Mouse (Mus musculus): ENCODE measurements at regions not wholly inside any gene's neighbourhood (a gene's known extent, or its start where the extent isn't known, plus 50 kb on each side); places are given as distances from the start of the nearest gene placed in this dataset.

GRCm38 (mm10) chr9:61222212-61223003 lies 149.8 kb upstream of the Tle3 start:
- in situ Hi-C loops (cut with MseI, MboI) = no loop called here

- in situ Hi-C loops (cut with MseI, MboI) = no loop called here
Observed at GRCm38 (mm10) chr9:61225020-61225652, 147.0 kb upstream of the Tle3 start.

- in situ Hi-C loops (cut with MseI, MboI) = no loop called here
Observed at GRCm38 (mm10) chr9:61225882-61226281, 146.3 kb upstream of the Tle3 start.

GRCm38 (mm10) chr9:61226596-61227384 lies 145.4 kb upstream of the Tle3 start:
- in situ Hi-C loops (cut with MseI, MboI) = no loop called here

GRCm38 (mm10) chr9:61227492-61228229 lies 144.5 kb upstream of the Tle3 start:
- in situ Hi-C loops (cut with MseI, MboI) = no loop called here

GRCm38 (mm10) chr9:61228230-61228631 lies 143.9 kb upstream of the Tle3 start:
- in situ Hi-C loops (cut with MseI, MboI) = no loop called here

GRCm38 (mm10) chr9:61230306-61230705 lies 141.9 kb upstream of the Tle3 start:
- in situ Hi-C loops (cut with MseI, MboI) = no loop called here

GRCm38 (mm10) chr9:61232630-61233029 lies 139.5 kb upstream of the Tle3 start:
- in situ Hi-C loops (cut with MseI, MboI) = no loop called here

GRCm38 (mm10) chr9:61233251-61233650 lies 138.9 kb upstream of the Tle3 start:
- in situ Hi-C loops (cut with MseI, MboI) = no loop called here

GRCm38 (mm10) chr9:61235653-61236610 lies 136.2 kb upstream of the Tle3 start:
- in situ Hi-C loops (cut with MseI, MboI) = no loop called here

- in situ Hi-C loops (cut with MseI, MboI) = no loop called here
Observed at GRCm38 (mm10) chr9:61238687-61239250, 133.4 kb upstream of the Tle3 start.

- in situ Hi-C loops (cut with MseI, MboI) = no loop called here
Observed at GRCm38 (mm10) chr9:61239328-61239727, 132.8 kb upstream of the Tle3 start.

GRCm38 (mm10) chr9:61241442-61241841 lies 130.7 kb upstream of the Tle3 start:
- in situ Hi-C loops (cut with MseI, MboI) = no loop called here

- in situ Hi-C loops (cut with MseI, MboI) = no loop called here
Observed at GRCm38 (mm10) chr9:61242167-61242860, 129.9 kb upstream of the Tle3 start.

- in situ Hi-C loops (cut with MseI, MboI) = no loop called here
Observed at GRCm38 (mm10) chr9:61243289-61243688, 128.9 kb upstream of the Tle3 start.

- in situ Hi-C loops (cut with MseI, MboI) = no loop called here
Observed at GRCm38 (mm10) chr9:61249691-61250425, 122.3 kb upstream of the Tle3 start.

GRCm38 (mm10) chr9:61251606-61252005 lies 120.6 kb upstream of the Tle3 start:
- in situ Hi-C loops (cut with MseI, MboI) = no loop called here

- in situ Hi-C loops (cut with MseI, MboI) = no loop called here
Observed at GRCm38 (mm10) chr9:61253761-61254160, 118.4 kb upstream of the Tle3 start.

- in situ Hi-C loops (cut with MseI, MboI) = no loop called here
Observed at GRCm38 (mm10) chr9:61257488-61257887, 114.7 kb upstream of the Tle3 start.
